Mouse (Mus musculus) liver, adult 2 months (tissue): ENCODE measurements at regions not wholly inside any gene's neighbourhood (a gene's known extent, or its start where the extent isn't known, plus 50 kb on each side); places are given as distances from the start of the nearest gene placed in this dataset.

Source experiments
- CTCF ChIP-seq: fragments of 200-500 bp; IDR thresholded peaks from 2 replicates; pipeline ENCODE4 v1.5.1; 2011; ENCODE audit warnings: low read depth, low read length, control low read depth
- POLR2A ChIP-seq: fragments of 200-500 bp; IDR thresholded peaks from 2 replicates; pipeline ENCODE4 v1.6.1; 2011; ENCODE audit warnings: low read length, control low read depth; ENCODE audit not compliant: insufficient read depth; ENCODE audit errors: extremely low read depth

- TF ChIP-seq POLR2A (no peak), CTCF (no peak)
Observed at GRCm38 (mm10) chr4:32137966-32138365, 100.6 kb upstream of the Bach2 start.
